Mouse (Mus musculus) neural tube, embryonic 14.5 days (tissue): ENCODE measurements around the gene Gtf3c4. TPM values are rescaled to one million over a fixed set of nuclear protein-coding genes. Genes with fewer than 3 reads are reported as not detected.
A peak's percentile ranks its signal among the peaks of the same experiment; 100 is the strongest.

Experiments
- ATAC-seq: fragments of 200-750 bp; cut with Nextera tagmentation; 2 replicates; pipeline ENCODE4 v1.8.0; 2017; ENCODE audit warnings: low read depth, mild to moderate bottlenecking, moderate TSS enrichment, moderate library complexity
- H3K27ac ChIP-seq: fragments of 300-500 bp; sonication (generic); 2 replicates; pipeline ENCODE4 v1.5.1; 2014; ENCODE audit warnings: low read depth, mild to moderate bottlenecking, control low read depth, low read length, moderate library complexity, mixed read lengths
- H3K27me3 ChIP-seq: fragments of 300-500 bp; sonication (generic); 2 replicates; pipeline ENCODE4 v1.6.1; 2014; ENCODE audit warnings: low read length; ENCODE audit not compliant: control insufficient read depth, insufficient read depth
- H3K36me3 ChIP-seq: fragments of 300-500 bp; sonication (generic); 2 replicates; pipeline ENCODE4 v1.6.1; 2014; ENCODE audit warnings: low read length, mixed read lengths; ENCODE audit not compliant: control insufficient read depth, insufficient read depth
- H3K4me1 ChIP-seq: fragments of 300-500 bp; sonication (generic); 2 replicates; pipeline ENCODE4 v1.6.1; 2014; ENCODE audit warnings: low read length; ENCODE audit not compliant: control insufficient read depth, insufficient read depth
- H3K4me2 ChIP-seq: fragments of 300-500 bp; sonication (generic); 2 replicates; pipeline ENCODE4 v1.6.1; 2014; ENCODE audit warnings: mild to moderate bottlenecking, low read depth, low read length, control low read depth
- H3K4me3 ChIP-seq: fragments of 300-500 bp; sonication (generic); 2 replicates; pipeline ENCODE4 v1.5.1; 2014; ENCODE audit warnings: low read depth, low read length, control low read depth, mixed read lengths
- H3K9ac ChIP-seq: fragments of 300-500 bp; sonication (generic); replicated peaks from 2 replicates; pipeline ENCODE4 v1.6.1; 2014; ENCODE audit warnings: low read depth, mild to moderate bottlenecking, control low read depth, low read length, mixed read lengths
- H3K9me3 ChIP-seq: fragments of 300-500 bp; sonication (generic); 2 replicates; pipeline ENCODE4 v1.6.1; 2016; ENCODE audit warnings: low read length; ENCODE audit not compliant: control insufficient read depth
- WGBS: fragments of 180-500 bp; shearing (Covaris S2); extraction: QIAGEN DNeasy Blood & Tissue Kit; methylation state at CpG from one replicate; pipeline ENCODE4 v1.1.7; 2014; 5-methylcytosine and 5-hydroxymethylcytosine counted together
- polyA plus RNA-seq: library from polyadenylated mRNA; unstranded; fragments of >200 nt; fragmentation: Nextera tagmentation; extraction: Ambion mirVana; gene quantifications from 2 replicates; pipeline ENCODE4 v1.2.1, GENCODE M21; 2014

Gene Gtf3c4
- polyA plus RNA-seq: 32.0 and 33.7 TPM in 2 replicates

- Histone ChIP-seq H3K4me2 (peak within 1 kb of the TSS; percentile 93), H3K9me3 (no peaks in the 10 kb centered on the region), H3K36me3 (no peaks in the 10 kb centered on the region), H3K27me3 (no peaks in the 10 kb centered on the region), H3K4me1 (peaks cover 32% of the 10 kb centered on the region), H3K4me3 (peak within 1 kb of the TSS; percentile 89), H3K9ac (peak within 1 kb of the TSS; percentile 81), H3K27ac (peak within 1 kb of the TSS; percentile 66)
- 1% methylated on average over 63 of the region's 63 CpGs for WGBS
- ATAC-seq: peak; percentile 97
Measured at GRCm38 (mm10) chr2:28840222-28840951, at the start of gene Gtf3c4, which contains the start of gene Ddx31. TSS of gene Gtf3c4 (minus strand) at chr2:28840360. TSS of gene Ddx31 (plus strand) at chr2:28840406.

- WGBS: 76% methylated on average over 4 of the region's 4 CpGs
- Histone ChIP-seq H3K9ac (no peak overlapping the region), H3K4me1 (no peaks in the 10 kb centered on the region), H3K27me3 (no peaks in the 10 kb centered on the region), H3K4me3 (no peak overlapping the region), H3K4me2 (no peak overlapping the region), H3K9me3 (no peaks in the 10 kb centered on the region), H3K36me3 (peaks cover 25% of the 10 kb centered on the region), H3K27ac (no peak overlapping the region)
- ATAC-seq: no peak
Measured at GRCm38 (mm10) chr2:28884914-28885313, 44.8 kb upstream of the Gtf3c4 start.

GRCm38 (mm10) chr2:28882826-28883485 is 42.8 kb upstream of the Gtf3c4 start:
- Histone ChIP-seq H3K4me2 (no peak overlapping the region), H3K9ac (no peak overlapping the region), H3K27ac (no peak overlapping the region), H3K27me3 (no peaks in the 10 kb centered on the region), H3K9me3 (no peaks in the 10 kb centered on the region), H3K36me3 (peaks cover 26% of the 10 kb centered on the region), H3K4me1 (no peaks in the 10 kb centered on the region), H3K4me3 (no peak overlapping the region)
- WGBS: 65% methylated on average over 6 of the region's 6 CpGs
- no peak for ATAC-seq

- Histone ChIP-seq H3K4me2 (no peak overlapping the region), H3K4me1 (no peaks in the 10 kb centered on the region), H3K9me3 (no peaks in the 10 kb centered on the region), H3K4me3 (no peak overlapping the region), H3K9ac (no peak overlapping the region), H3K27me3 (no peaks in the 10 kb centered on the region), H3K27ac (no peak overlapping the region), H3K36me3 (peaks cover 21% of the 10 kb centered on the region)
- WGBS: 93% methylated on average over 3 of the region's 3 CpGs
- no peak for ATAC-seq
Measured at GRCm38 (mm10) chr2:28882047-28882446, 41.9 kb upstream of the Gtf3c4 start.

- H3K27me3 ChIP-seq: no peaks in the 10 kb centered on the region
- H3K27ac ChIP-seq: no peak overlapping the region
- ATAC-seq: no peak
- H3K4me3 ChIP-seq: no peak overlapping the region
- peaks cover 19% of the 10 kb centered on the region for H3K36me3 ChIP-seq
- no peaks in the 10 kb centered on the region for H3K9me3 ChIP-seq
- no peak overlapping the region for H3K9ac ChIP-seq
- H3K4me2 ChIP-seq: no peak overlapping the region
- WGBS: 93% methylated on average over 3 of the region's 3 CpGs
- no peaks in the 10 kb centered on the region for H3K4me1 ChIP-seq
Measured at GRCm38 (mm10) chr2:28881275-28881674, 41.1 kb upstream of the Gtf3c4 start.

GRCm38 (mm10) chr2:28875554-28875953 is 35.4 kb upstream of the Gtf3c4 start:
- 89% methylated on average over 11 of the region's 11 CpGs for WGBS
- Histone ChIP-seq H3K27me3 (no peaks in the 10 kb centered on the region), H3K4me1 (no peaks in the 10 kb centered on the region), H3K4me2 (no peak overlapping the region), H3K27ac (no peak overlapping the region), H3K9ac (no peak overlapping the region), H3K36me3 (peaks cover 24% of the 10 kb centered on the region), H3K4me3 (no peak overlapping the region), H3K9me3 (no peaks in the 10 kb centered on the region)
- no peak for ATAC-seq

- H3K4me2 ChIP-seq: no peak overlapping the region
- H3K9ac ChIP-seq: no peak overlapping the region
- no peaks in the 10 kb centered on the region for H3K27me3 ChIP-seq
- ATAC-seq: no peak
- 72% methylated on average over 7 of the region's 7 CpGs for WGBS
- H3K4me1 ChIP-seq: no peaks in the 10 kb centered on the region
- peaks cover 17% of the 10 kb centered on the region for H3K36me3 ChIP-seq
- no peak overlapping the region for H3K4me3 ChIP-seq
- H3K27ac ChIP-seq: no peak overlapping the region
- no peaks in the 10 kb centered on the region for H3K9me3 ChIP-seq
Measured at GRCm38 (mm10) chr2:28867495-28867894, 27.3 kb upstream of the Gtf3c4 start.

- Histone ChIP-seq H3K9me3 (no peaks in the 10 kb centered on the region), H3K27me3 (no peaks in the 10 kb centered on the region), H3K36me3 (peaks cover 37% of the 10 kb centered on the region), H3K27ac (no peak overlapping the region), H3K4me3 (no peak overlapping the region), H3K9ac (no peak overlapping the region), H3K4me1 (no peaks in the 10 kb centered on the region), H3K4me2 (no peak overlapping the region)
- ATAC-seq: no peak
Measured at GRCm38 (mm10) chr2:28863857-28864256, 23.7 kb upstream of the Gtf3c4 start.

GRCm38 (mm10) chr2:28860678-28861423 is 20.7 kb upstream of the Gtf3c4 start:
- no peaks in the 10 kb centered on the region for H3K27me3 ChIP-seq
- no peak overlapping the region for H3K27ac ChIP-seq
- no peaks in the 10 kb centered on the region for H3K9me3 ChIP-seq
- no peaks in the 10 kb centered on the region for H3K4me1 ChIP-seq
- no peak overlapping the region for H3K9ac ChIP-seq
- no peak for ATAC-seq
- no peak overlapping the region for H3K4me3 ChIP-seq
- no peak overlapping the region for H3K4me2 ChIP-seq
- H3K36me3 ChIP-seq: peaks cover 42% of the 10 kb centered on the region
- 87% methylated on average over 8 of the region's 8 CpGs for WGBS
